Mouse (Mus musculus) liver, postnatal 0 days (tissue): ENCODE measurements around the gene Gm43951.

Experiments
- CTCF ChIP-seq: sonication (generic); IDR thresholded peaks from 2 replicates; pipeline ENCODE4 v1.5.1; 2016; ENCODE audit warnings: antibody characterized with exemption, low read depth
- EP300 ChIP-seq: IDR thresholded peaks from 2 replicates; pipeline ENCODE4 v1.6.1; 2016; ENCODE audit warnings: antibody characterized with exemption, low read depth, mild to moderate bottlenecking

GRCm38 (mm10) chr11:72180556-72180955 is 26.1 kb downstream of the Gm43951 start:
- no peak for TF ChIP-seq CTCF
- TF ChIP-seq EP300, result no peak
